ENCODE assay signal across 7 mouse cellular contexts in the genomic region with DNA sequence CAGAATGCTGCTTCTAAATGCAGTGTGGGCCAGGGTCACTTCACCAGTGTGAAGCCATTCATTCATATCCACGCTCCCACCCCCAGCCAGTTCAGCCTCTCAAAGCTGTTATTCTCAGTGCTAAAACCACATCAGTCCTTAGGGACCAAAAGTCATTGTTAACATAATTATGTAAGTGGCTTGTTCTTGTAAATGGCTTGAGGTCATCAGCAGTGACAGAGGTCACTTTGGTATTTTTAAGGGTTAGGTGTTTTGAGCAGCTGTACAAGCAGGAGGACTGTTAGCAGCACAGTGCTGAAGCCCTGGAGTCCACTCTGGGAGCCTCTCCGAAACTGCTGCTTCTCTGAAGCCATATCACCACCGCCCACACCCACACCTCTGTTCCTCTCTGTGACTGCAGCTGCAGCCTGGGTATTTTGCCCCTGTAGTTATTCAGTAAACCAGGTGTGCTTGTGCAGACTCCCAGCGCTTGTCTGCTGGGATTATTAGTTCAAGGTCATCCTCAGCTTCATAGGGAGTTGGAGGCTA. TPM values are rescaled to one million over a fixed set of nuclear protein-coding genes. Genes with fewer than 3 reads are reported as not detected.
DNase-seq lines count a peak whose midpoint lies in the region; ATAC-seq lines count a peak whose summit lies in the region.

No protein-coding gene starts in this region.

- peak overlapping the region; percentile 23; the same call in 1 of the 2 replicates for H3K27ac ChIP-seq in lung, embryonic 16.5 days (ENCODE audit: low read length)
- peak overlapping the region; percentile 34; the same call in 1 of the 2 replicates for H3K27ac ChIP-seq in embryonic facial prominence, embryonic 15.5 days (replicated peaks)
- H3K27ac ChIP-seq in limb, embryonic 10.5 days, result no peak overlapping the region
- no peak overlapping the region for H3K27ac ChIP-seq in forebrain, embryonic 11.5 days (ENCODE audit: low read depth, low read length)

- peaks cover 35% of the 10 kb centered on the region for H3K4me1 ChIP-seq in lung, embryonic 16.5 days (replicated peaks; ENCODE audit: control insufficient read depth, insufficient read depth, low read length)
- peaks cover 39% of the 10 kb centered on the region for H3K4me1 ChIP-seq in embryonic facial prominence, embryonic 15.5 days
- peaks cover 8% of the 10 kb centered on the region for H3K4me1 ChIP-seq in limb, embryonic 10.5 days
- H3K4me1 ChIP-seq in forebrain, embryonic 11.5 days (replicated peaks; ENCODE audit: control insufficient read depth, insufficient read depth, low read length), result no peaks in the 10 kb centered on the region

- H3K27me3 ChIP-seq in lung, embryonic 16.5 days (ENCODE audit: control insufficient read depth, insufficient read depth, low read depth, low read length), result no peaks in the 10 kb centered on the region
- no peaks in the 10 kb centered on the region for H3K27me3 ChIP-seq in embryonic facial prominence, embryonic 15.5 days
- no peaks in the 10 kb centered on the region for H3K27me3 ChIP-seq in limb, embryonic 10.5 days (ENCODE audit: low read depth, poor library complexity, severe bottlenecking)
- no peaks in the 10 kb centered on the region for H3K27me3 ChIP-seq in forebrain, embryonic 11.5 days (ENCODE audit: control insufficient read depth, insufficient read depth, low read length)

- no peak for ATAC-seq in lung, embryonic 16.5 days (ENCODE audit: low read depth)
- no peak for ATAC-seq in embryonic facial prominence, embryonic 15.5 days (ENCODE audit: insufficient number of reproducible peaks, low FRiP score, low TSS enrichment, low read depth)
- ATAC-seq in forebrain, embryonic 11.5 days (replicated peaks; ENCODE audit: low FRiP score), result no peak

- no peak overlapping the region for H3K9ac ChIP-seq in lung, embryonic 16.5 days (ENCODE audit: low read length)
- no peak overlapping the region for H3K9ac ChIP-seq in embryonic facial prominence, embryonic 15.5 days
- H3K9ac ChIP-seq in forebrain, embryonic 11.5 days (ENCODE audit: low read length), result no peak overlapping the region

- H3K4me3 ChIP-seq in lung, embryonic 16.5 days (ENCODE audit: low read length), result no peak overlapping the region
- H3K4me3 ChIP-seq in embryonic facial prominence, embryonic 15.5 days (replicated peaks), result no peak overlapping the region
- H3K4me3 ChIP-seq in limb, embryonic 10.5 days, result no peak overlapping the region
- no peak overlapping the region for H3K4me3 ChIP-seq in forebrain, embryonic 11.5 days (ENCODE audit: low read depth, low read length)

- H3K36me3 ChIP-seq in lung, embryonic 16.5 days (ENCODE audit: control insufficient read depth, insufficient read depth, low read length), result no peaks in the 10 kb centered on the region
- peaks cover 12% of the 10 kb centered on the region for H3K36me3 ChIP-seq in embryonic facial prominence, embryonic 15.5 days
- H3K36me3 ChIP-seq in limb, embryonic 10.5 days, result peaks cover 23% of the 10 kb centered on the region
- no peaks in the 10 kb centered on the region for H3K36me3 ChIP-seq in forebrain, embryonic 11.5 days (ENCODE audit: control insufficient read depth, insufficient read depth, low read length)

- no peaks in the 10 kb centered on the region for H3K9me3 ChIP-seq in lung, embryonic 16.5 days (ENCODE audit: control insufficient read depth, low read length)
- H3K9me3 ChIP-seq in embryonic facial prominence, embryonic 15.5 days (replicated peaks), result no peaks in the 10 kb centered on the region
- no peaks in the 10 kb centered on the region for H3K9me3 ChIP-seq in limb, embryonic 10.5 days (replicated peaks)
- H3K9me3 ChIP-seq in forebrain, embryonic 11.5 days (ENCODE audit: control insufficient read depth, low read length), result no peaks in the 10 kb centered on the region

- WGBS in lung, embryonic 16.5 days, result 61% methylated on average over 4 of the region's 4 CpGs
- 73% methylated on average over 4 of the region's 4 CpGs for WGBS in embryonic facial prominence, embryonic 15.5 days
- 79% methylated on average over 4 of the region's 4 CpGs for WGBS in limb, embryonic 10.5 days
- WGBS in forebrain, embryonic 11.5 days, result 87% methylated on average over 4 of the region's 4 CpGs

- no peak overlapping the region; the same call in 1 of the 2 replicates for H3K4me2 ChIP-seq in lung, embryonic 16.5 days (ENCODE audit: low read depth, low read length)
- H3K4me2 ChIP-seq in embryonic facial prominence, embryonic 15.5 days (replicated peaks), result no peak overlapping the region
- H3K4me2 ChIP-seq in forebrain, embryonic 11.5 days (ENCODE audit: low read depth, low read length, severe bottlenecking), result no peak overlapping the region

- no peak for DNase-seq in lung, postnatal 25 days (ENCODE audit: low spot score)
- DNase-seq in kidney, postnatal 25 days, result peak; percentile 35 to 75
- peak; percentile 81 to 84 for DNase-seq in spleen, postnatal 36 days (ENCODE audit: low spot score in 2 of 2)
- no peak for DNase-seq in limb, embryonic 10.5 days (ENCODE audit: low spot score)
- DNase-seq in forebrain, embryonic 11.5 days (ENCODE audit: low spot score), result no peak

RNA-seq across cellular contexts. Expression of gene Ptpn1, which starts 27.6 kb away (rescaled TPM):
- polyA plus RNA-seq in lung, embryonic 16.5 days (2015; fragmentation: Nextera tagmentation; extraction: Ambion mirVana), result 56.3 and 73.3 TPM in 2 replicates
- 60.6 and 61.5 TPM in 2 replicates for polyA plus RNA-seq in embryonic facial prominence, embryonic 15.5 days (2015; fragmentation: Nextera tagmentation; extraction: Ambion mirVana)
- 56.4 and 62.2 TPM in 2 replicates for polyA plus RNA-seq in limb, embryonic 10.5 days (2016; fragmentation: Nextera tagmentation; extraction: Ambion mirVana)
- 73.0 and 80.0 TPM in 2 replicates for polyA plus RNA-seq in forebrain, embryonic 11.5 days (2014; fragmentation: Nextera tagmentation; extraction: Ambion mirVana)

RNA-seq across cellular contexts. Expression of gene Ripor3, which starts 51.0 kb away (rescaled TPM):
- polyA plus RNA-seq in lung, embryonic 16.5 days (2015; fragmentation: Nextera tagmentation; extraction: Ambion mirVana), result 2.0 and 2.5 TPM in 2 replicates
- polyA plus RNA-seq in embryonic facial prominence, embryonic 15.5 days (2015; fragmentation: Nextera tagmentation; extraction: Ambion mirVana), result 8.3 and 8.4 TPM in 2 replicates
- 0.44 and 0.49 TPM in 2 replicates for polyA plus RNA-seq in limb, embryonic 10.5 days (2016; fragmentation: Nextera tagmentation; extraction: Ambion mirVana)
- 0.72 and 1.00 TPM in 2 replicates for polyA plus RNA-seq in forebrain, embryonic 11.5 days (2014; fragmentation: Nextera tagmentation; extraction: Ambion mirVana)

Comparison
In these comparisons a context has a peak if more than half of its experiments do, and no peak if none do; other contexts are left out.
1. H3K27ac ChIP-seq: peak in lung, embryonic 16.5 days (single experiment) and embryonic facial prominence, embryonic 15.5 days (single experiment); none in limb, embryonic 10.5 days (single experiment) and forebrain, embryonic 11.5 days (single experiment).
2. DNase-seq: peak in kidney, postnatal 25 days (2 of 2) and spleen, postnatal 36 days (2 of 2); none in lung, postnatal 25 days (single experiment), limb, embryonic 10.5 days (single experiment) and forebrain, embryonic 11.5 days (single experiment).